Mouse (Mus musculus) neural tube, embryonic 14.5 days (tissue): ENCODE data around the gene Cox11. TPM values are rescaled to one million over a fixed set of nuclear protein-coding genes. Genes with fewer than 3 reads are reported as not detected.

Experiments
- ATAC-seq: fragments of 200-750 bp; cut with Nextera tagmentation; 2 replicates; pipeline ENCODE4 v1.8.0; 2017; ENCODE audit warnings: low read depth, mild to moderate bottlenecking, moderate TSS enrichment, moderate library complexity
- H3K27ac ChIP-seq: fragments of 300-500 bp; sonication (generic); 2 replicates; pipeline ENCODE4 v1.5.1; 2014; ENCODE audit warnings: low read depth, mild to moderate bottlenecking, control low read depth, low read length, moderate library complexity, mixed read lengths
- H3K27me3 ChIP-seq: fragments of 300-500 bp; sonication (generic); 2 replicates; pipeline ENCODE4 v1.6.1; 2014; ENCODE audit warnings: low read length; ENCODE audit not compliant: control insufficient read depth, insufficient read depth
- H3K36me3 ChIP-seq: fragments of 300-500 bp; sonication (generic); 2 replicates; pipeline ENCODE4 v1.6.1; 2014; ENCODE audit warnings: low read length, mixed read lengths; ENCODE audit not compliant: control insufficient read depth, insufficient read depth
- H3K4me1 ChIP-seq: fragments of 300-500 bp; sonication (generic); 2 replicates; pipeline ENCODE4 v1.6.1; 2014; ENCODE audit warnings: low read length; ENCODE audit not compliant: control insufficient read depth, insufficient read depth
- H3K4me2 ChIP-seq: fragments of 300-500 bp; sonication (generic); 2 replicates; pipeline ENCODE4 v1.6.1; 2014; ENCODE audit warnings: mild to moderate bottlenecking, low read depth, low read length, control low read depth
- H3K4me3 ChIP-seq: fragments of 300-500 bp; sonication (generic); 2 replicates; pipeline ENCODE4 v1.5.1; 2014; ENCODE audit warnings: low read depth, low read length, control low read depth, mixed read lengths
- H3K9ac ChIP-seq: fragments of 300-500 bp; sonication (generic); replicated peaks from 2 replicates; pipeline ENCODE4 v1.6.1; 2014; ENCODE audit warnings: low read depth, mild to moderate bottlenecking, control low read depth, low read length, mixed read lengths
- H3K9me3 ChIP-seq: fragments of 300-500 bp; sonication (generic); 2 replicates; pipeline ENCODE4 v1.6.1; 2016; ENCODE audit warnings: low read length; ENCODE audit not compliant: control insufficient read depth
- WGBS: fragments of 180-500 bp; shearing (Covaris S2); extraction: QIAGEN DNeasy Blood & Tissue Kit; methylation state at CpG from one replicate; pipeline ENCODE4 v1.1.7; 2014; 5-methylcytosine and 5-hydroxymethylcytosine counted together
- polyA plus RNA-seq: library from polyadenylated mRNA; unstranded; fragments of >200 nt; fragmentation: Nextera tagmentation; extraction: Ambion mirVana; gene quantifications from 2 replicates; pipeline ENCODE4 v1.2.1, GENCODE M21; 2014

The Cox11 gene
- polyA plus RNA-seq, 1 experiment from 2014 or later, result 32.3 TPM

GRCm38 (mm10) chr11:90687460-90688416, 49.8 kb downstream of the Cox11 start, which contains the start of gene Tom1l1:
Tom1l1 (minus strand) TSS chr11:90688366.
- Histone ChIP-seq H3K9me3 (no peaks in the 10 kb centered on the region), H3K36me3 (no peaks in the 10 kb centered on the region), H3K4me2 (peak within 1 kb of the TSS; percentile 80), H3K27me3 (no peaks in the 10 kb centered on the region), H3K27ac (peak within 1 kb of the TSS; percentile 55; the same call in 1 of the 2 replicates), H3K9ac (peak within 1 kb of the TSS; percentile 56), H3K4me3 (peak within 1 kb of the TSS; percentile 52), H3K4me1 (no peaks in the 10 kb centered on the region)
- WGBS, result 8% methylated on average over 46 of the region's 47 CpGs
- peak; percentile 92 for ATAC-seq

- no peaks in the 10 kb centered on the region for H3K36me3 ChIP-seq
- 11% methylated on average over 6 of the region's 6 CpGs for WGBS
- no peak for ATAC-seq
- no peak overlapping the region for H3K27ac ChIP-seq
- no peak overlapping the region for H3K4me3 ChIP-seq
- H3K4me1 ChIP-seq, result no peaks in the 10 kb centered on the region
- no peak overlapping the region for H3K4me2 ChIP-seq
- H3K9me3 ChIP-seq, result no peaks in the 10 kb centered on the region
- no peaks in the 10 kb centered on the region for H3K27me3 ChIP-seq
- no peak overlapping the region for H3K9ac ChIP-seq
These were observed 52.4 kb downstream of the Cox11 start for GRCm38 (mm10) chr11:90690361-90690760.

- ATAC-seq, result no peak
- Histone ChIP-seq H3K4me1 (0 out of 2 replicates have a peak, but pooled peaks cover 2% of the 10 kb centered on the region), H3K9me3 (no peaks in the 10 kb centered on the region), H3K27me3 (no peaks in the 10 kb centered on the region), H3K27ac (no peak overlapping the region), H3K9ac (no peak overlapping the region), H3K36me3 (no peaks in the 10 kb centered on the region), H3K4me2 (no peak overlapping the region), H3K4me3 (no peak overlapping the region)
- WGBS, result 38% methylated on average over 4 of the region's 4 CpGs
These were observed 56.2 kb downstream of the Cox11 start for GRCm38 (mm10) chr11:90694206-90694605.

Other genes with a start within 250 kb of the Cox11 start
- 2.0 and 4.6 TPM in 2 replicates for gene Hlf, start 247.3 kb upstream of the Cox11 start, polyA plus RNA-seq
- 18.1 and 22.2 TPM in 2 replicates for gene Stxbp4, start 89 bp upstream of the Cox11 start, polyA plus RNA-seq
- 25.5 and 27.0 TPM in 2 replicates for gene Tom1l1, start 50.2 kb downstream of the Cox11 start, polyA plus RNA-seq